Comparison of ENCODE assay signal across 18 mouse cellular contexts in the genomic region with DNA sequence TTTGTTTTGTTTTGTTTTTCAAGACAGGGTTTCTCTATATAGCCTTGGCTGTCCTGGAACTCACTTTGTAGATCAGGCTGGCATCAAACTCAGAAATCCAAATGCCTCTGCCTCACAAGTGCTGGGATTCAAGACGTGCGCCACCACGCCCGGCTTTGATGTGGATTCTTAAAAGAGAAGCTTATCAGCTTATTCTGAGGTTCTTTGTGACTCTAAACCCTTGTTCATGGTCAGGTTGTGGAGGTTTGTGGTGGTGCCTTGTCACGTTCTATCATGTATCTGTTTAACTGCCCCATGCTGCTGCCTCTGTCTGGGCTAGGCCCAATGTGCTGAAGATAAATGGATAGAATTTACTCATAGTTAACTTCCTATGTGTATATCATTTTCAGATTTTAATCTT. TPM values are rescaled to one million over a fixed set of nuclear protein-coding genes. Genes with fewer than 3 reads are reported as not detected.
"Had no signal": no experiment of that assay in that cellular context is flagged by ENCODE, and none has a peak within 500 bp of the region (broad histone marks: within the 10 kb centered on the region; RNA-seq: fewer than 3 reads in every experiment).

No protein-coding gene starts in this region.

- H3K27me3 ChIP-seq: liver, embryonic 15.5 days; lung, embryonic 15.5 days; megakaryocyte, embryonic 14.5 days; midbrain, embryonic 13.5 days; neural tube, embryonic 12.5 days; stomach, embryonic 15.5 days had no signal

- H3K27ac ChIP-seq: liver, embryonic 15.5 days; lung, embryonic 15.5 days; macrophage; midbrain, embryonic 13.5 days; neural tube, embryonic 12.5 days; stomach, embryonic 15.5 days; stomach, postnatal 0 days had no signal

- H3K9ac ChIP-seq: liver, embryonic 15.5 days; liver, postnatal 0 days; lung, embryonic 15.5 days; midbrain, embryonic 13.5 days; neural tube, embryonic 12.5 days; stomach, embryonic 15.5 days had no signal

- H3K9me3 ChIP-seq: liver, embryonic 15.5 days; lung, embryonic 15.5 days; megakaryocyte, embryonic 14.5 days; midbrain, embryonic 13.5 days; neural tube, embryonic 12.5 days; stomach, embryonic 15.5 days had no signal

- H3K4me3 ChIP-seq: liver, embryonic 15.5 days; lung, embryonic 15.5 days; megakaryocyte, embryonic 14.5 days; midbrain, embryonic 13.5 days; myocyte; neural tube, embryonic 12.5 days; stomach, embryonic 15.5 days had no signal

- H3K4me1 ChIP-seq: liver, embryonic 15.5 days; lung, embryonic 15.5 days; midbrain, embryonic 13.5 days; neural tube, embryonic 12.5 days; stomach, embryonic 15.5 days had no signal

- DNase-seq: liver, postnatal 0 days; lung, adult 2 months; lung, postnatal 14 days; lung, postnatal 36 days; right cerebral cortex, postnatal 14 days; thymus, adult 2 months; thymus, postnatal 14 days; thymus, postnatal 36 days had no signal

RNA-seq across cellular contexts. Expression of gene Copz2, which starts 44.1 kb away (rescaled TPM):
- total RNA-seq: neutrophil, adult 5-6 weeks had no signal
